Mouse (Mus musculus): Measurements from ENCODE around the gene Lef1.

Gene Lef1

GRCm38 (mm10) chr3:131248444-131248843 is 138.2 kb downstream of the Lef1 start:
- no peak for DNase-seq (ENCODE audit: low spot score in 2 of 2)

- no peak for DNase-seq (ENCODE audit: low spot score in 2 of 2)
Measured at GRCm38 (mm10) chr3:131250283-131250682, 140.0 kb downstream of the Lef1 start.

GRCm38 (mm10) chr3:131250978-131251377 is 140.7 kb downstream of the Lef1 start:
- DNase-seq (ENCODE audit: low spot score in 2 of 2), result no peak

- no peak for DNase-seq (ENCODE audit: low spot score in 2 of 2)
Measured at GRCm38 (mm10) chr3:131251601-131252000, 141.3 kb downstream of the Lef1 start.

- DNase-seq (ENCODE audit: low spot score in 2 of 2), result no peak
Measured at GRCm38 (mm10) chr3:131254991-131255390, 144.7 kb downstream of the Lef1 start.

GRCm38 (mm10) chr3:131255399-131255981 is 145.2 kb downstream of the Lef1 start:
- no peak for DNase-seq (ENCODE audit: low spot score in 2 of 2)

- no peak for DNase-seq (ENCODE audit: low spot score in 2 of 2)
Measured at GRCm38 (mm10) chr3:131258921-131259320, 148.7 kb downstream of the Lef1 start.

GRCm38 (mm10) chr3:131259392-131259965 is 149.2 kb downstream of the Lef1 start:
- DNase-seq (ENCODE audit: low spot score in 2 of 2), result no peak

GRCm38 (mm10) chr3:131260418-131260817 is 150.1 kb downstream of the Lef1 start:
- DNase-seq (ENCODE audit: low spot score in 2 of 2), result no peak

GRCm38 (mm10) chr3:131263766-131264486 is 153.7 kb downstream of the Lef1 start:
- DNase-seq (ENCODE audit: low spot score in 2 of 2), result no peak

- no peak for DNase-seq (ENCODE audit: low spot score in 2 of 2)
Measured at GRCm38 (mm10) chr3:131265516-131265915, 155.2 kb downstream of the Lef1 start.

GRCm38 (mm10) chr3:131266366-131267050 is 156.2 kb downstream of the Lef1 start:
- DNase-seq (ENCODE audit: low spot score in 2 of 2), result no peak

GRCm38 (mm10) chr3:131270381-131270780 is 160.1 kb downstream of the Lef1 start:
- DNase-seq (ENCODE audit: low spot score in 2 of 2), result no peak

- DNase-seq (ENCODE audit: low spot score in 2 of 2), result no peak
Measured at GRCm38 (mm10) chr3:131271157-131271556, 160.9 kb downstream of the Lef1 start.

GRCm38 (mm10) chr3:131271559-131272373 is 161.5 kb downstream of the Lef1 start, which contains the start of gene Hadh:
Hadh (minus strand) TSS chr3:131272101.
- peak; percentile 57 to 77 for DNase-seq (ENCODE audit: low spot score in 2 of 2)

- DNase-seq (ENCODE audit: low spot score in 2 of 2), result no peak
Measured at GRCm38 (mm10) chr3:131272374-131273100, 162.3 kb downstream of the Lef1 start.
